ENCODE assay signal across 21 mouse cellular contexts in the genomic region with DNA sequence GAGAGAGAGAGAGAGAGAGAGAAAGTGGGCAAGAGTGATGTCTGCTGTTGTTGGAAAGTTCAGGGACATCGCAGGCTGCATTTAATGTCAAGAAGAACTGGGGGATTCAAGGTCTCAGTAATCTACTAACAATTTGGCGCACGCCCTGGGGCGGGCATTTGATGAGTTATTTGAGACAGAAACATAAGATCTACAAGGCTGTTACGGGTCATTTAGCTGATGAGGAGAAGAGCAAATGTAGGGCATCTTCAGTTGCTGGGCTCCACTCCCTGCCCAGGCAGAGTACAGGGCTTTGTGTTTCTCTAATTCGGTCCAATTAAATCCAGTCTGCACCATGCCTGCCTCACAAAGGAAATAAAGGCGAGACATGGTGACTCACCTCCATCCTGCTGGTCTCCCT.
"Had no signal": no experiment of that assay in that cellular context is flagged by ENCODE, and none has a peak within 500 bp of the region (broad histone marks: within the 10 kb centered on the region; RNA-seq: fewer than 3 reads in every experiment).

No protein-coding gene starts in this region.

- H3K27ac ChIP-seq: kidney, embryonic 15.5 days; limb, embryonic 10.5 days; limb, embryonic 13.5 days; liver, embryonic 12.5 days; liver, embryonic 15.5 days; lung, embryonic 15.5 days; midbrain, embryonic 10.5 days; midbrain, embryonic 13.5 days; neural tube, embryonic 13.5 days had no signal

- H3K4me1 ChIP-seq: liver, embryonic 15.5 days; megakaryocyte, embryonic 14.5 days had no signal

- H3K9me3 ChIP-seq: kidney, embryonic 15.5 days; limb, embryonic 10.5 days; limb, embryonic 13.5 days; liver, embryonic 12.5 days; liver, embryonic 15.5 days; lung, embryonic 15.5 days; midbrain, embryonic 10.5 days; midbrain, embryonic 13.5 days; neural tube, embryonic 13.5 days had no signal

- H3K4me3 ChIP-seq: kidney, embryonic 15.5 days; limb, embryonic 10.5 days; limb, embryonic 13.5 days; liver, embryonic 12.5 days; liver, embryonic 15.5 days; lung, embryonic 15.5 days; megakaryocyte, embryonic 14.5 days; midbrain, embryonic 10.5 days; midbrain, embryonic 13.5 days; myocyte; neural tube, embryonic 13.5 days had no signal

- H3K27me3 ChIP-seq: kidney, embryonic 15.5 days; limb, embryonic 13.5 days; liver, embryonic 12.5 days; liver, embryonic 15.5 days; lung, embryonic 15.5 days; midbrain, embryonic 13.5 days; neural tube, embryonic 13.5 days had no signal

- DNase-seq: kidney, adult 8-10 months; kidney, postnatal 10 days; kidney, postnatal 36 days; layer of hippocampus, postnatal 36 days; liver; lung, adult 18-20 months; lung, postnatal 10 days; lung, postnatal 36 days; thymus, postnatal 36 days had no signal

- H3K36me3 ChIP-seq: liver, embryonic 12.5 days; liver, embryonic 15.5 days; lung, embryonic 15.5 days had no signal

- ATAC-seq: liver, embryonic 12.5 days; midbrain, embryonic 13.5 days; midbrain, embryonic 16.5 days had no signal

- H3K9ac ChIP-seq: kidney, embryonic 15.5 days; limb, embryonic 13.5 days; liver, embryonic 12.5 days; liver, embryonic 15.5 days; lung, embryonic 15.5 days; midbrain, embryonic 13.5 days; neural tube, embryonic 13.5 days had no signal

- H3K4me2 ChIP-seq: kidney, embryonic 15.5 days; limb, embryonic 13.5 days; liver, embryonic 12.5 days; liver, embryonic 15.5 days; lung, embryonic 15.5 days; midbrain, embryonic 13.5 days; neural tube, embryonic 13.5 days had no signal
